Mouse (Mus musculus): ENCODE results near the gene Naip5.

- TF ChIP-seq CTCF (IDR thresholded peaks at IDR 0.05; ENCODE audit: low read depth, low read length) (no peak), GATA1 (IDR thresholded peaks at IDR 0.05; ENCODE audit: borderline replicate concordance, low read length) (no peak)
Observed at GRCm38 (mm10) chr13:100210540-100210939, 35.6 kb downstream of the Naip5 start.

Data from G1E (cell line).